Mouse (Mus musculus): ENCODE results near the gene Hnrnph3. TPM values are rescaled to one million over a fixed set of nuclear protein-coding genes. Genes with fewer than 3 reads are reported as not detected.

Gene Hnrnph3
- total RNA-seq, 2 experiments from 2014 or later: 21.6 to 25.4 TPM

DNA sequence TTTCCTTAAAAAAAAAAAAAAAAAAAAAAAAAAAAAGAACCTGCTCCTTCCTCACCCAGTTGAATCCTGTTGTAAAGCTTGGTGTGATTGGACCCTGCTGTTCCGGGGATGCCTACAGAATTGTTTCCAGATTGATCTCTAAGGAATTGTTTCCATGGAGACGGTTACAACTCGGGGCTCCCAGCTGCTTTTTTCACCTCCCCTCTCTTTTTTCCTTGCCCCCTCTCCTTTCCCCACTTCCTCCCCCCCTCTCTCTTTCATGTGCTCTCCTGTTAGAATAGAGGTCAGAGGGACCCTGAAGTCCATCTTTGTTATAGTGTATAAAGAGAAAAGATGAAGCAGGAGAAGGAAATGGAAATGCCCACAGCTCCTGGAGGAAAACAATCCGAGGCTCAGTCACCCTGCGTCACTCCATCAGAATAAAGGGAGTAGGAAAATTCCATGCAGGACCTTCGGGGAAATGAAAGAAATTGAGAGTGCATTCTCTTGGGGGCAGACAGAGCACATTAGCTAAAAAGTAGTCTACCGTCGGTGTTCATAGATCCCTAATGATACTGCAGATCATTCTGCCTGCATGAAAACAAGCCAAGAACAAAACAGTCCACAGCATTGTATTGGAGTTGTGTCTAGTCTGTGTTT lies 2.3 kb upstream of the Hnrnph3 start:
- intact Hi-C loops (cut with DNase I): loop anchor here (5.0 to 10.0 kb wide), 3 partner anchors 89 to 311 kb away; partner anchors contain the start of gene Herc4
- TF ChIP-seq CTCF (IDR thresholded peaks at IDR 0.05): no peak
- H3K4me3 ChIP-seq: no peak overlapping the region

DNA sequence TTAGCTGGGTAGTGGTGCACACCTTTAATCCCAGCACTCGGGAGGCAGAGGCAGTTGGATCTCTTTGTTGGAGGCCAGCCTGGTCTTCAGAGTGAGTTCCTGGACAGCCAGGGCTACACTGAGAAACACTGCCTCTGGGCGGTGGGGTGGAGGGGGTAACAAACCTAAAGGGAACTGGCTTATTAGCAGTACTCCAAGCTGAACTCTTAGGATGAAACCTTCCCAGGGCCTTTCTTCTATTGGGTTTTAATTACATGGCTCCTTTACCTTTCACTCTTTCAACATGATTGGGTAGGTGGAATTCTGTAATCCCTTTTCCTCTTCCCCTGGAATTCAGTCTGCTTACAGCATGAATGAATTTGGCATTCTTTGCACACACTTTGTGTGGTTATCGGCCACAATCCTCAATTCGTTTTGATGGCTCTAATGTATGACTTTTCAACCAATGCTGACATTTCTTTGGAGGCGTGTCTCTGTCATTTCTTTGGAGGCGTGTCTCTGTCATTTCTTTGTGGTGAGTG lies 1.5 kb upstream of the Hnrnph3 start:
- no peak for TF ChIP-seq CTCF (IDR thresholded peaks at IDR 0.05)
- Histone ChIP-seq H3K27ac (peak overlapping the region; percentile 100; the same call in 1 of the 2 replicates), H3K4me3 (peak overlapping the region; percentile 74; the same call in 1 of the 2 replicates)
- DNase-seq: no peak
- intact Hi-C loops (cut with DNase I): loop anchor here (2.0 to 10.0 kb wide), 4 partner anchors 39 to 312 kb away; partner anchors contain the start of gene Herc4

More for the DNA sequence above, 2.3 kb upstream of the Hnrnph3 start:
- H3K27ac ChIP-seq: no peak overlapping the region
- DNase-seq: no peak

DNA sequence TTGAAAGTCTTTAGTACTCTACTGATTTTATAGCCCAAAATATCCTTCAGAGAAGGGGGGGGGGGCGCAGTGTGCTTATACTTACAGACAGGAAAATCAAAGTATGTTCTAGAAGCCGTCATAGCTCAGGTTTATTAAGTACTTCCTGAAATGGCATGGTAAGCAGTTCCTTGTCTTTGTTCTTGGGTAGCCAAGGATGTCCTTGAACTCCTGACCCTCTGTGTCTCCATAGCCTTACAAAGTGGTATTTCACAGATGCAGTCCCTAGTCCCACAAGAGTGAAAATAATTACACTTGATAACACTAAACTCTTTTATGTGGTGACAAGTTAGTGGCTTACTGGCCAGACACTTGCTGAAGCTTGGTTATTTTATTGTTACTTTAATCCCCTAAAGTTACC lies 999 bp upstream of the Hnrnph3 start:
- Histone ChIP-seq H3K27ac (peak overlapping the region; percentile 100), H3K4me3 (peak overlapping the region; percentile 74)
- no peak for DNase-seq
- no peak for TF ChIP-seq CTCF (IDR thresholded peaks at IDR 0.05)
- intact Hi-C loops (cut with DNase I): loop anchor here (2.0 to 10.0 kb wide), 4 partner anchors 40 to 312 kb away; partner anchors contain the start of gene Herc4

DNA sequence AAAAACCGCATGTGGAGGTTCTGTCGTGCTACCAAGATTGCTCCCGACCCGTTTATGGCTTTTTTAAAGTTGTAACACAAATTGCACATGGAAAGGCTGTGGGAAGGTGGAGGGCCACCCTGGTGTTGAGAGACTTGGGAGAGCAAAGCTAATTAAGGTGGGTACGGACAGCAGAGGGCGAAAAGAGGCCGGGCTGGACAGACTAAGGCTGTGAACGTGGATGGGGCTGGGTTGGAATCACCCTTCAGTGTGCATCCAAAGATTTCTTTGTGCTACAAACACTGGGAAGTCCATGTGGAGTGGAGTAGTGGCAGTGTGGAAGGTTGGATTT lies 528 bp upstream of the Hnrnph3 start:
- intact Hi-C loops (cut with DNase I): loop anchor here (2.0 to 10.0 kb wide), 5 partner anchors 40 to 232 kb away; partner anchors contain the start of genes Ccar1, Herc4 and Rufy2
- Histone ChIP-seq H3K27ac (peak overlapping the region; percentile 100), H3K4me3 (peak overlapping the region; percentile 74)
- TF ChIP-seq CTCF (IDR thresholded peaks at IDR 0.05): peak; percentile 65
- DNase-seq: peak; percentile 79

DNA sequence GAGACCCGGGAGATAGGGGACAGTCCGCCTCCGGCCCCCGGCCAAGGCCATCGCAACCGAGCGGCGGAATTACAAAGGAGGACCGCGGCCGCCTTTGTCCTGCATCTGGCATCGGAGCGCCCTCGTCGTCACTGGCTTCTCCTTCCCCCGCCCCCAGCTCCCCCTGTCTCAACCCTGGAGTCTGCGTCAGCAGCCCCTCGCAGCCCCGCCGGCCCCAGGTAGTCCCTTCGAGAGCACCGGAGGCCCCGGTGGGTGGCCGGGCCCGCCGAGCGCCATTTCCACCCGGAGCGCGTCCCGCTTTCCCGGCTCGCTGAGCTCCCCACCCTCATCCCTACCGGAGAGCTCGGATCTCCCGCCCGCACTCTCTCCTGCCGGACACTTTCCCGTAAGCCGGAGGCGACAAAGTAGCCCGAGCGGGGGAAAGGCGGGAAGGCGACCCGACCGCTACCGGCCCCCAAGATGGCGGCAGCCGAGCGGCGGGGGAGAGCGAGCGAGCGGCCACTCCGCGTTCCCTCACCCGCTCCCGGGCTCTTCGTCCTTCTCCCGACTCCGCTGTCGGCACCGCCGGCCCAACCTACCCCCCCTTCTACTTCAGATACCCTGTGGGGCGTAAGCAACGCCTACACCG lies 782 bp downstream of the Hnrnph3 start:
- DNase-seq: peak; percentile 81
- intact Hi-C loops (cut with DNase I): loop anchor here (2.0 to 10.0 kb wide), 5 partner anchors 41 to 536 kb away; partner anchors contain the start of genes Ccar1, Herc4, Rufy2 and Vps26a
- no peak for TF ChIP-seq CTCF (IDR thresholded peaks at IDR 0.05)
- peak overlapping the region; percentile 74 for H3K4me3 ChIP-seq
- H3K27ac ChIP-seq: peak overlapping the region; percentile 100

DNA sequence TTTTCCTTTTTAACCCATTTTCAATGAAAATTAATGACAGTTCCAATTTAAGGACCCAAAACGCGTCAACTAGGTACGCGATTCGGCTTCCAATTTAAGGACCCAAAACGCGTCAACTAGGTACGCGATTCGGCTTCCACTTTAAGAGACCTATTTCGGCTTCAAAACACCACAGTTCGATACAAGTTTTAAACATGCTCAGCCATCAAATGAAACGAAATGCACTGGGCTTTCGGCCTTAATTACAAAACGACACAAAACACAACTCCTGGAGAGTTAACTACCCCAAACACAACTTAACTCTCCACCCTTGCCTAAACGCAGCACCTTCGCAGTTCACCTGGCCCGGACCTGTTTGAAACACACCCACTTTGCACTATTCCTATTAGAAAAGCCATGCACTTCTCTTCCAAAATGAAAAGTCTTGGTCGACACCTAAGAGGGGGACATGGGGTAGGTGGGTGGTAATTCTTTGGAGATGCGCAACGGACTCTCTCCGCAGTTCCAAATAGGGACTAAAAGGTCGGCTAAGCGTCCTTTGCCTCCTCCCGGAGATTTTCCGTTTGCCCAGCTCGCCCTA lies 1.4 kb downstream of the Hnrnph3 start:
- DNase-seq: no peak
- intact Hi-C loops (cut with DNase I): loop anchor here (2.0 to 10.0 kb wide), 5 partner anchors 40 to 536 kb away; partner anchors contain the start of genes Ccar1, Herc4, Rufy2 and Vps26a
- H3K27ac ChIP-seq: peak overlapping the region; percentile 100
- TF ChIP-seq CTCF (IDR thresholded peaks at IDR 0.05): no peak
- peak overlapping the region; percentile 74 for H3K4me3 ChIP-seq

DNA sequence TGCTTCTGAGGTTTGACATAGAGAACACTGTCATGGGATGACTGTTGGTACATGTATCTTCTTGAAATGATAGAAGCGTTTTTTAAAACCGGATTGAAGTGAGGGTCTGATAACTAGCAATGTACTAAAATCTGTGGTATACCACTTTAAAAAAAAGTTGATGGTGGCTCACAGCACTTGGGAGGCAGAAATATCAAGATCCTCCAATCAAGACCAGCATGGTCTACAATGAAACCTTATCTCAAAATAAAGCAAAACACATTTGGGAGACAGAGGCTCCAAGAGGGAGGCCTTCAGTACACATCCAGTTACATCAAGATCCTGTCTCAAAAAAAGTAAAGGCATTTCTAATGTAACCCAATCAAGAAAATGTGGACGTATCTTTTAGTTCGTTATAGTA lies 2.3 kb downstream of the Hnrnph3 start:
- DNase-seq: no peak
- intact Hi-C loops (cut with DNase I): loop anchor here (2.0 to 10.0 kb wide), 5 partner anchors 39 to 535 kb away; partner anchors contain the start of genes Ccar1, Herc4, Rufy2 and Vps26a

DNA sequence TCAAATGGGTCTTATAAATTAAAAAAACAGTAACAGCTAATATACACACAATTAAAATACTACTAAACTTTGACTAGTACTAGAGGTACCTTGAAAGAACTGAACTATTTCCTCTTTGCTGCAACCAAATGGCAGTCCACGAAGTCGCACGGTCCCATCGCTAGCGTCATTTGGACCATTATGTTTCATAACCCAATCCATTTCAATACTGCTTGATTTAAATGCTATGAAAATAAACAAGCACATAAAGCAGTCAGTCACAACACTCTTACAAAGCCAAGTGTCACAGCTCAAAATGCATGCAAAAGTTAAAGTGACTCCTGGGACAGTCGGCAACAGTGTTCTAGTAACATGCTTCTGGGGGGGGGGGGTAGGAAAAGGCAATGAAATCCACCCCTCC lies 4.7 kb downstream of the Hnrnph3 start:
- intact Hi-C loops (cut with DNase I): no loop called here
- no peak for DNase-seq
- no peak for TF ChIP-seq CTCF (IDR thresholded peaks at IDR 0.05)
- no peak overlapping the region for H3K27ac ChIP-seq
- no peak overlapping the region for H3K4me3 ChIP-seq

More for the DNA sequence above, 2.3 kb downstream of the Hnrnph3 start:
- Histone ChIP-seq H3K4me3 (peak overlapping the region; percentile 74), H3K27ac (peak overlapping the region; percentile 100)
- TF ChIP-seq CTCF (IDR thresholded peaks at IDR 0.05): no peak

DNA sequence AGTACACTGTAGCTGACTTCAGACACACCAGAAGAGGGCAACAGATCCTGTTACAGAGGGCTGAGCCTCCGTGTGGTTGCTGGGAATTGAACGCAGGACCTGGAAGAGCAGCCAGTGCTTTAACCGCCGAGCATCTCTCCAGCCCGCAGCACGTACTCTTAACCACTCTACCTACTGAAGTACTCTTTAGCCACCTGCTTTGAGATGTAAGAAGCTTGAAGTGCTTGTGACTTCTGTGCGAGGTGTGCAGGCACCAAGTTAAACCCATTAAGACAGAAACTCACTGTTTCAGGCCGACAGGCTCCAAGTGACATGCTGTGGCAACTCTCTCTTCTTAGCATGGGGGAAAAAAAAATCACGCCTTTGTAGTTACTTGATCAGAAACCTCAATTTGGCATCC lies 9.8 kb downstream of the Hnrnph3 start:
- Histone ChIP-seq H3K4me3 (no peak overlapping the region), H3K27ac (no peak overlapping the region)
- intact Hi-C loops (cut with DNase I): no loop called here
- TF ChIP-seq CTCF (IDR thresholded peaks at IDR 0.05): no peak
- DNase-seq: no peak

DNA sequence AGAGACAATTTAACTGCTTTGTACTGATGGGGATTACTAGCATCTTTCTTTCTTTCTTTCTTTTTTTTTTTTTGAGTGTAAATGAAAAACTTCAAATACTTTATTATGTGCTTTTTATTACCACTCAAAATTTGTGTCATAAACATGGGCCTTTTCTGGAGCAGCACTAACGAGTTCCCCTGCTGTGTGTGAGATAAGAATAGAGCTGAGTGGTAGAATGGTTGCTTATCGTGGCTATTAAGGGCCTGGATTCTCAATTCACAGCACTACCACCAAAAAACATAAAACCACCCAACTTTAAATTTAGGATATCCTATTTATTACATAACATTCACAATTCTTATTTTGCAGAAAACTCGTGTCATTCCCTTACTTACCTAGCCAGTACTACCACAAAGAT lies 10.5 kb downstream of the Hnrnph3 start:
- no peak overlapping the region for H3K27ac ChIP-seq
- H3K4me3 ChIP-seq: no peak overlapping the region
- intact Hi-C loops (cut with DNase I): no loop called here
- no peak for DNase-seq
- TF ChIP-seq CTCF (IDR thresholded peaks at IDR 0.05): no peak

DNA sequence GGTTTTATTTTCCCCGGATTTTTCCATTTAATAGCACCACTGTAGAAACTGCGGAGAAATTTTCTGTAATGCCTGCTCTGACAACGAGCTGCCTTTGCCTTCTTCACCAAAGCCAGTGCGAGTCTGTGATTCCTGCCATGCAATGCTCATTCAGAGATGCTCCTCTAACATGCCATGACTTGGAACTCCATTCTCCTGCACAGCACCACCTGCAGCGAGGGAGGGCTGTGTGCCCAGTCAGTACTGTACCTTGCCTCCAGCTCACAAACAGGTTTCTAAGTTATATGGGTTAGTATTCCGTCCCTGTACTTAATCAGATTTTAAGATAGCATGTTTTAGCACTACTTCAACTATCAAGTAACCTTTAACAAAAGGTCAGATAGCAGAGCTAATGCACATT lies 12.5 kb downstream of the Hnrnph3 start:
- TF ChIP-seq CTCF (IDR thresholded peaks at IDR 0.05): no peak
- intact Hi-C loops (cut with DNase I): no loop called here
- DNase-seq: no peak
- Histone ChIP-seq H3K4me3 (no peak overlapping the region), H3K27ac (no peak overlapping the region)

DNA sequence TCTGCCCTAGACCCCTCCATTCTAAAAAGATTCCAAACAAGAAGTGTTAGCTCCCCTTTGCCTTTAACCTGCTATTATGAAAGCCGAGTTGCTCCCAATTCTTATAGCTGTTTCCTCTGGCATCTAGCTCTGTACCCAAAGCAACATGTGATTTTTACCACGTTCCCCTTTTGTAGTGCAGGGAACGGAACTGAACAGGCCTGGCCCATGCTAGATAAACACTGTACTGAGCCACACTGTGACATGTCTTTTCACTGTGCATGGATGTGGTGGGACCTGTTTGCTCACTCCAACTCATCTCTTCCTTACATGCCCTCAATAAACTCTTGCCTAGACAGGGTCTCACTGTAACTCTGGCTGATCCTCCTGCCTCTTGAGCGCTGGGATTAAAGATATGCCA lies 13.7 kb downstream of the Hnrnph3 start:
- no peak for TF ChIP-seq CTCF (IDR thresholded peaks at IDR 0.05)
- Histone ChIP-seq H3K27ac (no peak overlapping the region), H3K4me3 (no peak overlapping the region)
- intact Hi-C loops (cut with DNase I): no loop called here
- DNase-seq: no peak

DNA sequence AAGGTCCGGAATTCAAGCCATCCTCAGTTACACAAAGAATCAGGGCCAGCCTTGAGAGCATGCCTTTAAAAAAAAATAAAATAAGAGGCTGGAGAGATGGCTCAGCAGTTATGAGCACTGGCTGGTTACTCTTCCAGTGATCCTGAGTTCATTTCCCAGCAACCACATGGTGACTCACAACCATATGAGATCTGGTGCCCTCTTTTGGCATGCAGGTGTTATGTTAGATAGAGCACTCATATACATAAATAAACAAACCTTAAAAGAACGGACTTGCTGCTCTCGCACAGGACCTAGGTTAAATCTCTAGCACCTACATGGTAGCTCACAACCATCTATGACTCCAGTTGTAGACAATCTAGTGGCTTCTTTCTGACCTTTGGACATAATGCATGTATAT lies 15.8 kb downstream of the Hnrnph3 start:
- intact Hi-C loops (cut with DNase I): no loop called here
- no peak for DNase-seq
- Histone ChIP-seq H3K4me3 (no peak overlapping the region), H3K27ac (no peak overlapping the region)
- peak; percentile 2; the same call in 1 of the 2 replicates for TF ChIP-seq CTCF (IDR thresholded peaks at IDR 0.05)
